Mouse (Mus musculus) thymus, adult 2 months (tissue): ENCODE measurements around the gene Mtrf1.

ENCODE experiments used
- CTCF ChIP-seq: fragments of 200-500 bp; IDR thresholded peaks from 2 replicates; pipeline ENCODE4 v1.5.1; 2012; ENCODE audit warnings: mild to moderate bottlenecking, control low read depth, low read length, moderate library complexity, borderline replicate concordance; ENCODE audit not compliant: control insufficient read depth, poor library complexity, insufficient read depth; ENCODE audit errors: extremely low read depth
- POLR2A ChIP-seq: fragments of 200-500 bp; IDR thresholded peaks from 2 replicates; pipeline ENCODE4 v1.6.1; 2012; ENCODE audit warnings: mild to moderate bottlenecking, low read length, control low read depth, moderate library complexity; ENCODE audit not compliant: control insufficient read depth, poor library complexity, insufficient read depth; ENCODE audit errors: extremely low read depth

DNA sequence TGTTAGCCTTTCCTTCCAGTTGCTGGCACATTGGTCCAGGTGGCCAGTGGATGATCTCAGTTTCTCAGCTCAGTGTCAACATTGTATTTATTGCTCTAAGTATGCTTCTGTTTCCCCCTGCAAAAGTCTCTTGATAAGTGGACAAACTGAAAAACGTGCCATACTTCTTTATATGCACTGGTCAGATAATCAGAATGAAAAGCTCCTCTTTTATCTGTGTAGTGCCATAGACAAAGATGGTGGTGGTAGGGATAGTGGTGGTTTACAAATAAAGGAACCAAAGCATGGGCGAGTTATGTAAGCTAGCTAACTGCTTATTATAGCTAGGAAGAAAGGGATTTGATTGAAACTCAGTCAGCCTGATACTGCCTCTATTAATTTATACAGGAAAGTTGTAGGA, 10.1 kb downstream of the Mtrf1 start:
- TF ChIP-seq POLR2A (no peak), CTCF (no peak)
